Mouse (Mus musculus): ENCODE data around the gene Pick1. TPM values are rescaled to one million over a fixed set of nuclear protein-coding genes. Genes with fewer than 3 reads are reported as not detected.

Gene Pick1
- polyA plus RNA-seq, 1 experiment from 2014 or later, result 83.8 TPM

- Histone ChIP-seq H3K9me3 (no peaks in the 10 kb centered on the region), H3K27ac (no peak overlapping the region), H3K4me2 (peak overlapping the region; percentile 95), H3K36me3 (no peaks in the 10 kb centered on the region), H3K4me3 (peak overlapping the region; percentile 58), H3K27me3 (peaks cover 75% of the 10 kb centered on the region), H3K4me1 (replicated peaks) (peaks cover 20% of the 10 kb centered on the region), H3K9ac (peak overlapping the region; percentile 76)
- under 1% methylated on average over 27 of the region's 28 CpGs for WGBS
- ATAC-seq (ENCODE audit: low FRiP score), result peak; percentile 53; the same call in 1 of the 2 replicates
Measured at GRCm38 (mm10) chr15:79261757-79262156, 32.8 kb downstream of the Pick1 start.

DNA sequence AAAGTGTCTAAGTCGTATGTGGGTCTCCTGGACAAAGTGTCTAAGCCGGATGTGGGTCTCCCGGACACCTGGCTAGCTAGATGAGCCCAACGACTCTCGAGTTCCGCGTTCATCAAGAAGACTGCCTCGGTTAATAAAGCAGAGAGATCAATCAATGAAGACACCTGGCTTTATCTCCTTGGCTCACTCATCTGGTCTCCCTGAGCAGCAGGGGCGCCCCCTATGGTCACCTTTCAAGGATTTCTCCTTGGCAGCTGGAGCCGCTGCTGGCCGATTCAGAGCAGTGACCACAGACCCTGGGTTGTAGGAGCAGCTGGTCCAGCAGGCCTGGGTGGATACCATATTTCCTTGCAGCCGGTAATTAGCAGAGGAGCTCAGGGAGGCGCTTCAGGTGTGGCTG, 33.4 kb downstream of the Pick1 start:
- Histone ChIP-seq H3K36me3 (no peaks in the 10 kb centered on the region), H3K9me3 (no peaks in the 10 kb centered on the region), H3K4me3 (peak overlapping the region; percentile 58; the same call in 1 of the 2 replicates), H3K4me2 (no peak overlapping the region; the same call in 1 of the 2 replicates), H3K9ac (no peak overlapping the region), H3K4me1 (replicated peaks) (peaks cover 20% of the 10 kb centered on the region), H3K27me3 (peaks cover 79% of the 10 kb centered on the region), H3K27ac (no peak overlapping the region)
- no peak for ATAC-seq (ENCODE audit: low FRiP score)
- 19% methylated on average over 13 of the region's 13 CpGs for WGBS

DNA sequence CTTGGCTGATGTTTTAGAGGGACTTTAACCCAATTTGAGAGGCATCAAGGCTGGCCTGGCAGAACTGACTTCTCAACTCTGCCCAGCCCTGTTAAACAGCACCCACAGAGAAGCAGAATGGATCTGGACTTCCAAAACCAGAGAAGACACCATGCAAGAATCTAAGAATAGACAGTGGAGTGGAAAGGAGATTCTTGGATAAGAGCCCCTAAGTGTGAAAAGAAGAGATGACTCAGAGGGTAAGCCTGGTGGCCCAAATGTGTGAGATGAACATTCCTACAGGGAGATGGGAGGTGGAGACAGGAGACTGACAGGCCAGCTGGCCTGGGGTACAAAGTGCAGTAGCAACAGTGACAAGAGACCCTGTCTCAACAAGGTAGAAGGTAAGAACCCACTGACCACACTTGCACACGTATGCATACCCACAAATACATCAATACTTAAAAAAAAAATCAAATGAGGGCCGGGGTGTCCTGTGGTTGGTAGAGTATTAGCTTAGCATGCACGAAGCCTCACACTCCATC, 33.9 kb downstream of the Pick1 start:
- Histone ChIP-seq H3K4me1 (replicated peaks) (peaks cover 20% of the 10 kb centered on the region), H3K4me2 (no peak overlapping the region), H3K27ac (no peak overlapping the region), H3K9ac (no peak overlapping the region), H3K36me3 (no peaks in the 10 kb centered on the region), H3K9me3 (no peaks in the 10 kb centered on the region), H3K27me3 (peaks cover 83% of the 10 kb centered on the region), H3K4me3 (0 out of 2 replicates have a peak overlapping the region, but pooled peaks have one; percentile 58)
- WGBS, result 89% methylated on average over 3 of the region's 3 CpGs
- no peak for ATAC-seq (ENCODE audit: low FRiP score)

DNA sequence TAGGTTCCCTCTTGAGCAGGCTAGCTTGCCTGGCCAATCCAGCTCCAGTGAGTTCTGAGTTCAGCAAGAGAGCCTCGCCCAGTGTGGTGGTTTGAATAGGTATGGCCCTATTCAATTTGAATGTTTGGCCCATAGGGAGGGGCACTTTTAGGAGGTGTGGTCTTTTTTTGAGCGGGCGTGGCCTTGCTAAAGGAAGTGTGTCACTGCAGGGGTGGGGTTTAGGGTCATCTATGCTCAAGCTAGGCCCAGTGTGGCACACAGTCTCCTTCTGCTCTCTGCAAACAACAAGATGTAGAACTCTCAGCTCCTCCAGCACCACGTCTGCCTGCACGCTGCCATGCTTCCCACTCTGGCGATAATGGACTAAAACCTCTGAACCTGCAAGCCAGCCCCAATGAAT, 34.8 kb downstream of the Pick1 start:
- Histone ChIP-seq H3K27me3 (peaks cover 80% of the 10 kb centered on the region), H3K4me2 (no peak overlapping the region), H3K4me3 (no peak overlapping the region), H3K9me3 (no peaks in the 10 kb centered on the region), H3K27ac (no peak overlapping the region), H3K4me1 (replicated peaks) (peaks cover 20% of the 10 kb centered on the region), H3K36me3 (no peaks in the 10 kb centered on the region), H3K9ac (no peak overlapping the region)
- no peak for ATAC-seq (ENCODE audit: low FRiP score)
- WGBS, result 94% methylated on average over 6 of the region's 6 CpGs

GRCm38 (mm10) chr15:79265384-79265783, 36.4 kb downstream of the Pick1 start:
- peaks cover 23% of the 10 kb centered on the region for H3K4me1 ChIP-seq (replicated peaks)
- no peak for ATAC-seq (ENCODE audit: low FRiP score)
- H3K27me3 ChIP-seq, result peaks cover 65% of the 10 kb centered on the region
- WGBS, result 62% methylated on average over 4 of the region's 4 CpGs
- H3K36me3 ChIP-seq, result no peaks in the 10 kb centered on the region
- H3K4me3 ChIP-seq, result no peak overlapping the region
- H3K4me2 ChIP-seq, result no peak overlapping the region
- no peak overlapping the region for H3K9ac ChIP-seq
- no peak overlapping the region for H3K27ac ChIP-seq
- H3K9me3 ChIP-seq, result no peaks in the 10 kb centered on the region

GRCm38 (mm10) chr15:79268521-79268920, 39.5 kb downstream of the Pick1 start:
- no peak for ATAC-seq (ENCODE audit: low FRiP score)
- WGBS, result 36% methylated on average over 1 of the region's 1 CpGs
- H3K27me3 ChIP-seq, result peaks cover 40% of the 10 kb centered on the region

GRCm38 (mm10) chr15:79270317-79271123, 41.5 kb downstream of the Pick1 start:
- H3K9me3 ChIP-seq, result no peaks in the 10 kb centered on the region
- peak overlapping the region; percentile 67 for H3K9ac ChIP-seq
- H3K4me1 ChIP-seq (replicated peaks), result peaks cover 12% of the 10 kb centered on the region
- 2% methylated on average over 33 of the region's 33 CpGs for WGBS
- H3K36me3 ChIP-seq, result no peaks in the 10 kb centered on the region
- H3K27ac ChIP-seq, result no peak overlapping the region; the same call in 1 of the 2 replicates
- peak overlapping the region; percentile 85 for H3K4me2 ChIP-seq
- H3K27me3 ChIP-seq, result peaks cover 28% of the 10 kb centered on the region
- ATAC-seq (ENCODE audit: low FRiP score), result peak; percentile 73
- H3K4me3 ChIP-seq, result peak overlapping the region; percentile 41

More at GRCm38 (mm10) chr15:79268521-79268920, 39.5 kb downstream of the Pick1 start:
- no peaks in the 10 kb centered on the region for H3K36me3 ChIP-seq
- no peak overlapping the region for H3K27ac ChIP-seq
- H3K4me2 ChIP-seq, result no peak overlapping the region
- no peak overlapping the region for H3K9ac ChIP-seq
- H3K4me3 ChIP-seq, result no peak overlapping the region
- H3K4me1 ChIP-seq (replicated peaks), result peaks cover 12% of the 10 kb centered on the region
- no peaks in the 10 kb centered on the region for H3K9me3 ChIP-seq

DNA sequence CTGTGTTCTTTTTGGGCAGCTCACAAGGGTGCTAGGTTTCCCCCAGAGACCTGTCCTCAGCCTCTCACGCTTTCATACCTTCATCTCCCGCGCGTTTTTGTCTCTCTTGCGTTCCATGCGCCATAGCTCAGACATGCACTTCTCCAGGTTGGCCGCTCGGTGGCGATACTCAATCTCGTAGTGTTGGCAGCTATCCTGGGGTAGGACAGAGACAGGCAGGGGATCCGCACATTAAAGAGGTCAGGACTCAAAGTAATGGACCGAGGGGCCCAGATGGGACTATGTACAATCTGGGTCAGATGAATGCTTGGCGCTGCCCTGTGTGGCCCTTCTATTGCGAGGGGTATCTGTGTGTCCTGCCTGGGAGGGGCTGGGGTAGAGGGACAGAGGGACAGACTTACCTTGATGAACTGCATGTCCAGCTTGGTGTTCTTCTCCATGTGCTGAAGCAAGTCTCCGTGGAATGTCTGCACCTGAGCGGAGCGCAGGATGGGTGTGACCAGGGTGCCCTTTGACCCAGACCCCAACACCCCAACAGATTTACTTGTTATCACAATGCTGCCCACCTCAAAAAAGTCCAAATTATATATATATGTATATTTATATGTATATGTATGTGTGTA, 42.3 kb downstream of the Pick1 start:
- no peak overlapping the region for H3K27ac ChIP-seq
- 13% methylated on average over 17 of the region's 17 CpGs for WGBS
- ATAC-seq (ENCODE audit: low FRiP score), result peak; percentile 13; the same call in 1 of the 2 replicates
- peak overlapping the region; percentile 41 for H3K4me3 ChIP-seq
- H3K27me3 ChIP-seq, result peaks cover 21% of the 10 kb centered on the region; the same call in 1 of the 2 replicates
- H3K4me1 ChIP-seq (replicated peaks), result peaks cover 12% of the 10 kb centered on the region
- H3K36me3 ChIP-seq, result no peaks in the 10 kb centered on the region
- H3K9me3 ChIP-seq, result no peaks in the 10 kb centered on the region
- H3K4me2 ChIP-seq, result peak overlapping the region; percentile 85
- no peak overlapping the region for H3K9ac ChIP-seq

- Histone ChIP-seq H3K4me1 (replicated peaks) (peaks cover 12% of the 10 kb centered on the region), H3K27ac (no peak overlapping the region), H3K27me3 (peaks cover 10% of the 10 kb centered on the region; the same call in 1 of the 2 replicates), H3K9me3 (0 out of 2 replicates have a peak, but pooled peaks cover 3% of the 10 kb centered on the region), H3K4me3 (no peak overlapping the region), H3K9ac (no peak overlapping the region), H3K4me2 (no peak overlapping the region), H3K36me3 (no peaks in the 10 kb centered on the region)
- no peak for ATAC-seq (ENCODE audit: low FRiP score)
- WGBS, result 52% methylated on average over 10 of the region's 10 CpGs
Measured at GRCm38 (mm10) chr15:79273020-79273419, 44.0 kb downstream of the Pick1 start.

- no peak overlapping the region for H3K27ac ChIP-seq
- 65% methylated on average over 10 of the region's 10 CpGs for WGBS
- H3K4me3 ChIP-seq, result no peak overlapping the region
- no peaks in the 10 kb centered on the region for H3K36me3 ChIP-seq
- H3K9ac ChIP-seq, result no peak overlapping the region
- no peaks in the 10 kb centered on the region for H3K4me1 ChIP-seq (replicated peaks)
- H3K4me2 ChIP-seq, result no peak overlapping the region
- ATAC-seq (ENCODE audit: low FRiP score), result no peak
- H3K27me3 ChIP-seq, result 0 out of 2 replicates have a peak, but pooled peaks cover 3% of the 10 kb centered on the region
- H3K9me3 ChIP-seq, result 0 out of 2 replicates have a peak, but pooled peaks cover 3% of the 10 kb centered on the region
Measured at GRCm38 (mm10) chr15:79277728-79278127, 48.8 kb downstream of the Pick1 start.

DNA sequence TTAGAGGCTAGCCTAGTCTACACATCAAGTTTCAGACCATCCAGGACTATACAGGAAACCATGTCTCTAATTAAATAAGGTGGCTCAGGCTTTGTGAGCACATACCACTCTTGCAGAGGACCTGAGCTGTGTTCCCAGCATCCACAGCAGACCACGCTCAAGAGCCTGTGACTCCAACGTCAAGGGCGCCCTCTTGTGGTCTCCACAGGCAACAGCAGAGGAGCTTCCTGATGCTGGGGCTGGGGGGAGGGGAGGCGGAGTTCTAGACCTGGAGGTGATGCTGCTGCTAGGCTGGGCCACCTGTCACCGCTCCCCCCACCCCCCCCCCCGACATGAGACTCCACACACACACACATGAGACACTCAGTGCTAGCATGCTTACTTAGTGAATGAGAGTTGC, 51.2 kb downstream of the Pick1 start:
- 24% methylated on average over 6 of the region's 6 CpGs for WGBS

GRCm38 (mm10) chr15:79280850-79281249, 51.9 kb downstream of the Pick1 start:
- H3K9me3 ChIP-seq, result 0 out of 2 replicates have a peak, but pooled peaks cover 3% of the 10 kb centered on the region
- no peak overlapping the region for H3K27ac ChIP-seq
- no peaks in the 10 kb centered on the region for H3K4me1 ChIP-seq (replicated peaks)
- no peak for ATAC-seq (ENCODE audit: low FRiP score)
- H3K36me3 ChIP-seq, result no peaks in the 10 kb centered on the region; the same call in 1 of the 2 replicates
- H3K4me2 ChIP-seq, result no peak overlapping the region
- no peak overlapping the region for H3K9ac ChIP-seq
- 63% methylated on average over 5 of the region's 5 CpGs for WGBS
- no peaks in the 10 kb centered on the region for H3K27me3 ChIP-seq
- H3K4me3 ChIP-seq, result no peak overlapping the region

More for the DNA sequence above, 51.2 kb downstream of the Pick1 start:
- H3K27me3 ChIP-seq, result no peaks in the 10 kb centered on the region
- ATAC-seq (ENCODE audit: low FRiP score), result no peak
- no peak overlapping the region for H3K9ac ChIP-seq
- H3K4me2 ChIP-seq, result no peak overlapping the region
- no peak overlapping the region for H3K27ac ChIP-seq
- H3K9me3 ChIP-seq, result 0 out of 2 replicates have a peak, but pooled peaks cover 3% of the 10 kb centered on the region
- H3K4me1 ChIP-seq (replicated peaks), result no peaks in the 10 kb centered on the region
- H3K4me3 ChIP-seq, result no peak overlapping the region
- H3K36me3 ChIP-seq, result no peaks in the 10 kb centered on the region

Data from hindbrain, embryonic 13.5 days (tissue).